Mouse (Mus musculus) T-cell, adult 66 days (primary cell): ENCODE results near the gene Sh3glb1. TPM values are rescaled to one million over a fixed set of nuclear protein-coding genes. Genes with fewer than 3 reads are reported as not detected.

Experiments
- total RNA-seq, 2 experiments: library from RNA; stranded (reverse); gene quantifications; 3 replicates in 1 of 2; 4 replicates in 1 of 2; pipeline ENCODE4 v1.2.4; 2023

Sh3glb1 gene
- total RNA-seq: 10 to 100 TPM; 80.9 to 89.2 TPM

DNA sequence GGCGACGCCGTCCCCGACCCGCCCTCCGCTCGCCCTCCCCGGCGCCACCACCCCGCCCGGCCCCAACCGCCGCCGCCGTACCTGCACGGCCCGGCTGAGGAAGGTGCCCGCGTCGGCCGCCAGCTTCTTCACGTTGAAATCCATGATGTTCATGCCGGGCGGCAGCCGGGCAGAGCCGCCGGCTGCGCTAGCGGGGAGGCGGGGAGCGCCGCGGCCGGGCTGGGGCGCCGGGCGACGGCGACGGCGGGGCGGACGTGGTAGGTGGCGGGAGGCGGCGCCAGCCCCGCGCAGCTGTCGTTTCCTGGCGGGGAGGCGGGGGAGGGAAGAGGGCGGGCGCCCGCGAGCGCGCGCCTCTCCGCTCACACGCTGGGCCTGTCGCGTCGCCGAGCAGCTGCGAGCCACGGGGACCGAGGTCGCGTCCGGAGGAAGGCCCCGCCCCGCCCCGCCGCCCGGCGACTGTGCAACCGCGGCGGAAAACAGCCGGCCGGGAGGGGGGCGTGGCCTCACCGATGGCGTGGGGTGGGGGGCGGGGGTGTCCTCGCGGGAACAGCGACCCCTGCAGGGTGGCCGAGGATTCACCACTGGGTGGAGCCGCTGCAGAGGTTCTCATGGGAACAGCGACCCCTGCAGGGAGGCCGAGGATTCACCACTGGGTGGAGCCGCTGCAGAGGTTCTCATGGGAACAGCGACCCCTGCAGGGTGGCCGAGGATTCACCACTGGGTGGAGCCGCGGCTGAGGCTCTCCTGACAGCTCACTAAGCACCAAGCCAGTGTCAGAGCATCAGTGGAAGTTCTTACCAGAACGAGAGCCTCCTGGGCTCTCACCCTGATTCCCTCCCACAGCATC, at the start of gene Sh3glb1:
Gene Sh3glb1 (minus strand): TSS at position 435 of the 847 bp plus-strand sequence.

DNA sequence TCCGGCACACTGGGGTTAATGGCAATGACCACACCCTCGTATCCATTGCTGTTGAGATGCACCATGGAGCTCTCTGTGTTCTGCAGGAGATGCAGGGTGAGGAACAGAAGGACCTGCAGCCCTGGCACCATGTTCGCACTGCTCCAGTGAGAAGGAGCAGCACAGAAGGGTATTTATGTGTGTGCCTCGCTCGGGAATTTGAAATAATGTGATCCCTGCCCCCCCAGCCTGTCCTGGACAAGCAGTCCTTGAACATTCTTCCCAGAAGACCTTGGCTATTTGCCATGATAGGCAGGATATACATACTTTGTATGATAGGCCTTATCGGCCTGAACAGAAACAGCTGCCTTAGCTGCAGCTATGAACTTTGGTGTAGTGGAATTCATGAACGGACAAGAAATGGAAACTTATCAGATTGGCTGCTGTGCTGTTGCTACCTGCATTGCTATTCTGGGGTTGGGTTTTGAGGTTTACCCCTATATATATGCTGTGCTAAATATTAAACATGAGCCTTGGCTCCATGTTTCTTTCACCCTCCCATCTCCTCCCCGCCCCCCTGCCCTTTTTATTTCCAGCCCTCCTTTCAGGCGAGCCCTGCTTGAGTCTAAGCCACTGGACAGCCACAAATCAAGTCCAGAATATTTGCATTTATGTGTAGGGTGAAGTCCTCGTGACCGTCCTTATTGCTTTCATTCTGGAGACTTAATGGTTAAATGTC, 40.6 kb upstream of the Sh3glb1 start, which contains the start of gene Clca3a1:
Gene Clca3a1 (minus strand): TSS at position 386 of the 718 bp plus-strand sequence.

Other genes starting within 250 kb of the Sh3glb1 start
- 10 to 100 TPM; 12.8 to 21.4 TPM for gene Hs2st1, start 150.2 kb downstream of the Sh3glb1 start, total RNA-seq
- gene Selenof, start 150.0 kb downstream of the Sh3glb1 start, total RNA-seq: 100 to 1,000 TPM; 134 to 149 TPM
- under 1 TPM; 0.33 to 0.50 TPM for gene Clca3a1, start 40.6 kb upstream of the Sh3glb1 start, total RNA-seq
- gene Clca3a2, start 99.2 kb upstream of the Sh3glb1 start, total RNA-seq: not detected
- not detected for gene Clca3b, start 129.0 kb upstream of the Sh3glb1 start, total RNA-seq
- gene Clca4b, start 212.2 kb upstream of the Sh3glb1 start, total RNA-seq: not detected